Mouse (Mus musculus): Measurements from ENCODE around the gene Birc7. TPM values are rescaled to one million over a fixed set of nuclear protein-coding genes. Genes with fewer than 3 reads are reported as not detected.
A peak's percentile ranks its signal among the peaks of the same experiment; 100 is the strongest.

Birc7 gene
- polyA plus RNA-seq, 1 experiment from 2014 or later, result 0.15 TPM

- H3K27ac ChIP-seq (ENCODE audit: low read depth, low read length), result peak overlapping the region; percentile 99
- H3K9me3 ChIP-seq (ENCODE audit: control insufficient read depth, low read length), result no peaks in the 10 kb centered on the region
- peaks cover 51% of the 10 kb centered on the region; the same call in 1 of the 2 replicates for H3K4me1 ChIP-seq (ENCODE audit: control insufficient read depth, insufficient read depth, low read length)
- H3K4me3 ChIP-seq (ENCODE audit: low read depth, low read length), result peak overlapping the region; percentile 79
- 0 out of 2 replicates have a peak, but pooled peaks cover 4% of the 10 kb centered on the region for H3K36me3 ChIP-seq (ENCODE audit: control insufficient read depth, insufficient read depth, low read length)
- no peaks in the 10 kb centered on the region; the same call in 1 of the 2 replicates for H3K27me3 ChIP-seq (ENCODE audit: control insufficient read depth, insufficient read depth, low read length)
- H3K9ac ChIP-seq (replicated peaks; ENCODE audit: low read depth, low read length), result peak overlapping the region; percentile 98
- WGBS, result 5% methylated on average over 9 of the region's 9 CpGs
- ATAC-seq (ENCODE audit: low read depth), result no peak
- H3K4me2 ChIP-seq (ENCODE audit: low read depth, low read length), result peak overlapping the region; percentile 51
Measured at GRCm38 (mm10) chr2:180891835-180892323, 36.9 kb upstream of the Birc7 start.

DNA sequence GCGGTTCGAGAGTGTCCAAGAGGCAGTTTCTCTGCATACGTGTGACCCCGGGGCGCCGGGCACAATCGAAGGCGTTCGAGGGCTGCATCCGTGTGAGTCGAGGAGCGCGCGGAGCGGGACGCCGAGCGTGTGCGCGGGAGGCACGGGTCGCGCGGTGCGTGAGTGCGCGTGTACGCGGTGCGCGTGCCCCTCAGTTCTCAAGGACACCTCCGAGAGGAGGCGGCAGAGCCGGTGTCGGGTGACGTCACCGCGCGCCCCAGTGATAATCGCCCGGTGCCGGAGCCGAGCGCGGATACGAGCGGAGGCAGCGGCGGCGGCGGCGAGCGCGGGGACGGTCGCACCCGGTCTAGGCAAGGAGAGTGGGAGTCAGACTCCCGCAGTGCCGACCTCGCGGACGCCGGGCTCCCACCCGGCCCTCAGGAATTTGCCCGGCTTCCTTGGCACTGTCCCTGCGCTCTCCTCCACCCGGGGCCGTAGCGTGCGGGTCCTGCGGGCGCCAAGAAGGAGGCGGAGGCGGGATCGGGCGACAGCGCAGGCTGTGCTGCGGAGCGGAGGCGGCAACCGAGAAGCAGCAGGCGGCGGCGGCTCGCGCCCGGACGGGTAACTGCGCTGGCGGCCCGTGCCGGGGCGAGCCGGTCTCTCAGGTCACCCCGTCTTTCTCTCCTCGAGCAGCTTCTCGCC lies 35.8 kb upstream of the Birc7 start:
- Histone ChIP-seq H3K36me3 (ENCODE audit: control insufficient read depth, insufficient read depth, low read length) (0 out of 2 replicates have a peak, but pooled peaks cover 4% of the 10 kb centered on the region), H3K27me3 (ENCODE audit: control insufficient read depth, insufficient read depth, low read length) (no peaks in the 10 kb centered on the region; the same call in 1 of the 2 replicates), H3K4me2 (ENCODE audit: low read depth, low read length) (peak overlapping the region; percentile 51), H3K4me3 (ENCODE audit: low read depth, low read length) (peak overlapping the region; percentile 79), H3K27ac (ENCODE audit: low read depth, low read length) (peak overlapping the region; percentile 99), H3K4me1 (ENCODE audit: control insufficient read depth, insufficient read depth, low read length) (peaks cover 62% of the 10 kb centered on the region), H3K9me3 (ENCODE audit: control insufficient read depth, low read length) (no peaks in the 10 kb centered on the region), H3K9ac (replicated peaks; ENCODE audit: low read depth, low read length) (peak overlapping the region; percentile 98)
- under 1% methylated on average over 83 of the region's 97 CpGs for WGBS
- peak; percentile 41 for ATAC-seq (ENCODE audit: low read depth)

DNA sequence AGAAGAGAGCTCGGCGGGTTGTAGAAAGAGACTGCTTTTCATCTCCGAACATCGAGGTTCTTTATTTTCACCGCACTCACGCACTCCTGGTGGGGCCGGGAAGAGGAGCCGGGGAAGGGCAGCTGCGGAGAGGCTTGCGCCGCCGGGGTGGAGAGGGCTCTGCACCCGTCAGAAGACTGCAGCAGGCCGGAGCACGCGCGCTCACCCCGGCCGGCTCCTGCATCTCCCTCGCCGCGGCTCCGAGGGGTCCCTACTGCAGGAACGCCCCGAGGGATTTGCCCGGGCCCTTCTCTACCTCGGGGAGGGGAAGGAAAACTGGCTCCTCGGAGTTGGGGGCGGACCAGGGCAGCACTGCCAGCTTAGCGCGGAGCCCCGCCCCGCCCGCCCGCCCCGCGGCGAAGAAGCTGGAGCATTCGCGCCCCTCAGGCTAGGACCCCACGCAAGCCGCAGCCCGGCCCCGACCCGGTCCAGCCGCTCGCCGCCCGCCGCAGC lies 35.2 kb upstream of the Birc7 start:
- Histone ChIP-seq H3K4me1 (ENCODE audit: control insufficient read depth, insufficient read depth, low read length) (peaks cover 58% of the 10 kb centered on the region), H3K9ac (replicated peaks; ENCODE audit: low read depth, low read length) (peak overlapping the region; percentile 98), H3K9me3 (ENCODE audit: control insufficient read depth, low read length) (no peaks in the 10 kb centered on the region), H3K27ac (ENCODE audit: low read depth, low read length) (peak overlapping the region; percentile 99), H3K4me2 (ENCODE audit: low read depth, low read length) (peak overlapping the region; percentile 51), H3K27me3 (ENCODE audit: control insufficient read depth, insufficient read depth, low read length) (no peaks in the 10 kb centered on the region; the same call in 1 of the 2 replicates), H3K4me3 (ENCODE audit: low read depth, low read length) (peak overlapping the region; percentile 79), H3K36me3 (ENCODE audit: control insufficient read depth, insufficient read depth, low read length) (0 out of 2 replicates have a peak, but pooled peaks cover 4% of the 10 kb centered on the region)
- peak; percentile 10; the same call in 1 of the 2 replicates for ATAC-seq (ENCODE audit: low read depth)
- WGBS, result 0% methylated on average over 42 of the region's 50 CpGs

GRCm38 (mm10) chr2:180894029-180894623 lies 34.7 kb upstream of the Birc7 start:
- Histone ChIP-seq H3K4me2 (ENCODE audit: low read depth, low read length) (peak overlapping the region; percentile 51), H3K27me3 (ENCODE audit: control insufficient read depth, insufficient read depth, low read length) (no peaks in the 10 kb centered on the region; the same call in 1 of the 2 replicates), H3K36me3 (ENCODE audit: control insufficient read depth, insufficient read depth, low read length) (0 out of 2 replicates have a peak, but pooled peaks cover 4% of the 10 kb centered on the region), H3K9me3 (ENCODE audit: control insufficient read depth, low read length) (no peaks in the 10 kb centered on the region), H3K9ac (replicated peaks; ENCODE audit: low read depth, low read length) (peak overlapping the region; percentile 98), H3K4me3 (ENCODE audit: low read depth, low read length) (peak overlapping the region; percentile 79), H3K27ac (ENCODE audit: low read depth, low read length) (peak overlapping the region; percentile 99), H3K4me1 (ENCODE audit: control insufficient read depth, insufficient read depth, low read length) (peaks cover 55% of the 10 kb centered on the region)
- WGBS, result under 1% methylated on average over 57 of the region's 57 CpGs
- ATAC-seq (ENCODE audit: low read depth), result peak; percentile 15

DNA sequence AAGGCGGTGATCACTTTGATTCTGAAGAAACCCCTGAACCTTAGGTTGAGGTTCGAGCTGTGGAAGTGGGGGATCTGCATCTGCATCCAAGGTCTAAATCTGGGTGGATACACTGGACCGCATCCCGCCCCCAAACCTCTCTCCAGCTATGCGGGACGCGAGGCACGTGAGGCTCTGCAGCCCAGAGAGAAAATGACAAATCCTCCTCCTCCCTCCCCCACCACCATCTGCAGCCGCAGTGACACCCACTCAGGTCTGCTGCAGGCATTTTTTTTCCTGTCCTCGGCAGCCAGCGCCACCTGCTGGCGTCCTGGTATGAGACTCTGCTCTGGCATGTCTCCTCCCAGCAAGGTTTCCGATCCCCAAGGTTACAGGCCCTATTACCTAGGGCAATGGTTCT lies 34.1 kb upstream of the Birc7 start:
- H3K4me3 ChIP-seq (ENCODE audit: low read depth, low read length), result peak overlapping the region; percentile 79
- peak overlapping the region; percentile 51 for H3K4me2 ChIP-seq (ENCODE audit: low read depth, low read length)
- peak; percentile 33 for ATAC-seq (ENCODE audit: low read depth)
- H3K4me1 ChIP-seq (ENCODE audit: control insufficient read depth, insufficient read depth, low read length), result peaks cover 49% of the 10 kb centered on the region
- peak overlapping the region; percentile 99 for H3K27ac ChIP-seq (ENCODE audit: low read depth, low read length)
- H3K9me3 ChIP-seq (ENCODE audit: control insufficient read depth, low read length), result no peaks in the 10 kb centered on the region
- WGBS, result 2% methylated on average over 13 of the region's 13 CpGs
- no peaks in the 10 kb centered on the region; the same call in 1 of the 2 replicates for H3K27me3 ChIP-seq (ENCODE audit: control insufficient read depth, insufficient read depth, low read length)
- 0 out of 2 replicates have a peak, but pooled peaks cover 4% of the 10 kb centered on the region for H3K36me3 ChIP-seq (ENCODE audit: control insufficient read depth, insufficient read depth, low read length)
- H3K9ac ChIP-seq (replicated peaks; ENCODE audit: low read depth, low read length), result peak overlapping the region; percentile 98

- WGBS, result 63% methylated on average over 3 of the region's 3 CpGs
- Histone ChIP-seq H3K27me3 (ENCODE audit: control insufficient read depth, insufficient read depth, low read length) (no peaks in the 10 kb centered on the region; the same call in 1 of the 2 replicates), H3K4me3 (ENCODE audit: low read depth, low read length) (peak overlapping the region; percentile 79), H3K27ac (ENCODE audit: low read depth, low read length) (peak overlapping the region; percentile 99), H3K9ac (replicated peaks; ENCODE audit: low read depth, low read length) (peak overlapping the region; percentile 98), H3K4me1 (ENCODE audit: control insufficient read depth, insufficient read depth, low read length) (peaks cover 43% of the 10 kb centered on the region), H3K4me2 (ENCODE audit: low read depth, low read length) (peak overlapping the region; percentile 51), H3K36me3 (ENCODE audit: control insufficient read depth, insufficient read depth, low read length) (0 out of 2 replicates have a peak, but pooled peaks cover 4% of the 10 kb centered on the region), H3K9me3 (ENCODE audit: control insufficient read depth, low read length) (no peaks in the 10 kb centered on the region)
- ATAC-seq (ENCODE audit: low read depth), result no peak
Measured at GRCm38 (mm10) chr2:180895321-180895720, 33.5 kb upstream of the Birc7 start.

DNA sequence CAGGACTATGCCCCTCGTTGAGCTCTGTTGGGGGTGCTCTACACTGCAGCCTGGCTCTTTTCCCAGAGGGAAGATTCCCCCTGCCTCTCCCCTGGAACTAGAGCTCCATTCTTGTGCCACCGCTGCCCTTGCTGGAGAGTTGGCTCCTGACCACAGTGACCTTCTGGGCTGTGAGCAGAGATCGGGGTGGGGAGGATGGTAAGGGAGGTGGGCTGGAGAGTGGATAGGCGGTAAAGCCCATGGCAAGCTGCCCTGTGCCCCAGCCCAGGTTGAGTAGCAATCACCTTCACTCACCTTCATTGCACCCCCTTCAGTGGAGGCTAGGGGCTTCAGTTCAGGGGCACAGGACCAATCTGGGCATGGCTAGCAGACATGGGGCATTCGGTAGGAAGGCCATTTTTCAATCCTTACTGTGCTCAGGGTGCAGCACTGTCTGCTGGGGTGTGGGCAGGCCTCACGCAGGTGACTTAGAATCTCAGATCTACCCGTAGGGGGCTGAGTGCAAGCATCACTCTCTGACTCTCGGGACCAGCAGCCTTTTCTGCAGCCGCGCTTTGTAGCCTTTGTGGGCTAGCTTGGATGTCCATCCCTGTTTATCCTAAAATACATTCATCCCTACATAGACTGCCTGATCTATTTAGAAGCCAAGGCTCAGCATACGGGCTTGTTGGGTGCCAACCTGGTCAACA lies 32.8 kb upstream of the Birc7 start:
- Histone ChIP-seq H3K9me3 (ENCODE audit: control insufficient read depth, low read length) (no peaks in the 10 kb centered on the region), H3K9ac (replicated peaks; ENCODE audit: low read depth, low read length) (peak overlapping the region; percentile 98), H3K36me3 (ENCODE audit: control insufficient read depth, insufficient read depth, low read length) (0 out of 2 replicates have a peak, but pooled peaks cover 4% of the 10 kb centered on the region), H3K4me1 (ENCODE audit: control insufficient read depth, insufficient read depth, low read length) (peaks cover 41% of the 10 kb centered on the region), H3K27me3 (ENCODE audit: control insufficient read depth, insufficient read depth, low read length) (no peaks in the 10 kb centered on the region; the same call in 1 of the 2 replicates), H3K4me2 (ENCODE audit: low read depth, low read length) (peak overlapping the region; percentile 51), H3K27ac (ENCODE audit: low read depth, low read length) (peak overlapping the region; percentile 99), H3K4me3 (ENCODE audit: low read depth, low read length) (peak overlapping the region; percentile 79)
- 59% methylated on average over 11 of the region's 11 CpGs for WGBS
- ATAC-seq (ENCODE audit: low read depth), result no peak

DNA sequence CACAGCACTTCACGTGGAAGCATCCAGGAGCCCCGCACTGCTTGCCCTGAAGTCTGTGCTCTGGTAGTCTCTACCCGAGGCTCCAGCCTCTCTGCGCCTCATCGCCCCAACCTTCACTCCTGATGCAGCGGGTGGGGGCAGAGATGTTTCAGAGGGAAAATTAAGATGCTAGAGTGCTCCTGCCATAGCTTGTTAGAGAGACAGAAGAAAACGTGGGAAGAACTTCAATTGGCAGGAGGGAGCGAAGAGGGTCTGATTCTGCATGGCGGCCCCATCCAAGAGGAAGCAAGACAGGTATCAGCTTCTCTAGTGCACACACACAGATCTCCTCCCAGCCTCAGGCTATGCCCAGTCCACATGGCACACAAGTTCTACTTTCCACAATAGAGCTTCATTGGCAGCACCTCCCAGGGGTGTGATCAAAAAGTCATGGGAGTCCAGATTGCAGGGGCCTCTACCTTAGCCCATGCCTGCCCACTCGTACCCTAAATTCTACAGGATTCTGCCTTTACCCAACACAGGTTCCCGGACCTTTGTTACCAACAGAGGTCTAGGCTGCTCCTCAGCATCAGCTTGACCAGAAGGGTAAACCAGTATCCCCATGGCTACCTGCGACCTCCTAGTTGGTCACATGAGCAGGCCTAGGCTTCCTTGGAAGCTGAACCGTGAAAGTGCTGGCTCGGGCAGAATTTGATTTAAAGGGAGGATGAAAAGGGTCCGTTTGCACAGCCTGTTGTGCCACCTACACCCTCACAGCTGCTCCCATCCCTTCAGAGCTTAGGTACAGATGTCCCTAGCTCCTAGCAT lies 31.8 kb upstream of the Birc7 start:
- Histone ChIP-seq H3K27ac (ENCODE audit: low read depth, low read length) (peak overlapping the region; percentile 99), H3K4me1 (ENCODE audit: control insufficient read depth, insufficient read depth, low read length) (peaks cover 36% of the 10 kb centered on the region), H3K36me3 (ENCODE audit: control insufficient read depth, insufficient read depth, low read length) (0 out of 2 replicates have a peak, but pooled peaks cover 4% of the 10 kb centered on the region), H3K27me3 (ENCODE audit: control insufficient read depth, insufficient read depth, low read length) (no peaks in the 10 kb centered on the region), H3K9me3 (ENCODE audit: control insufficient read depth, low read length) (no peaks in the 10 kb centered on the region), H3K9ac (replicated peaks; ENCODE audit: low read depth, low read length) (0 out of 2 replicates have a peak overlapping the region, but pooled peaks have one; percentile 28), H3K4me3 (ENCODE audit: low read depth, low read length) (no peak overlapping the region), H3K4me2 (ENCODE audit: low read depth, low read length) (no peak overlapping the region)
- ATAC-seq (ENCODE audit: low read depth), result no peak
- WGBS, result 56% methylated on average over 15 of the region's 15 CpGs

Data from neural tube, embryonic 14.5 days (tissue).